Mouse (Mus musculus) embryonic stem cell, embryonic (primary cell): ENCODE results near the gene Tmem95.

Source experiments
- CTCF ChIA-PET, 4 experiments: fragments of 300-600 bp in 2 of 4; fragments of 350-600 bp in 2 of 4; sonication (Branson Sonifier 250); formaldehyde crosslinking; loops; one replicate each; lab custom pipeline; 2022; ENCODE audit warnings: inconsistent platforms in 2 of 4; lab: Charles Lee
- POLR2A ChIA-PET, 4 experiments: fragments of 300-600 bp in 2 of 4; fragments of 350-600 bp in 2 of 4; sonication (Branson Sonifier 250); formaldehyde crosslinking; loops; one replicate each; lab custom pipeline; 2022; ENCODE audit warnings: antibody characterized with exemption in 4 of 4, inconsistent platforms in 1 of 4; lab: Charles Lee

Gene Tmem95

GRCm38 (mm10) chr11:69900471-69901405, 22.9 kb upstream of the Tmem95 start, which contains the start of the genes 2810408A11Rik and Neurl4:
2810408A11Rik (minus strand) TSS chr11:69900987.
Neurl4 (plus strand) TSS chr11:69901072.
- POLR2A ChIA-PET, result interaction anchor here (0.6 to 19.9 kb wide), 102 partner anchors 8 to 877 kb away, joined by 3 to 353 read pairs (median 4); partner anchors contain the start of genes Ctdnep1 (in 3 of the 4), Eif5a (in 3 of the 4), Tmem95 (in 3 of the 4) and Gps2 (in 2 of the 4)
- CTCF ChIA-PET, result interaction anchor here (0.6 to 3.1 kb wide), 25 partner anchors 10 to 268 kb away, joined by 3 to 16 read pairs (median 4); partner anchors contain the start of genes Tmem95 (in 2 of the 4), Fxr2 (in 1 of the 4), Nlgn2 (in 1 of the 4) and Tmem256 (in 1 of the 4)

- CTCF ChIA-PET, result interaction anchor here (0.6 to 3.1 kb wide), 22 partner anchors 10 to 353 kb away, joined by 3 to 16 read pairs (median 5); partner anchors contain the start of genes Fxr2 (in 1 of the 4) and Tmem95 (in 1 of the 4)
Observed at GRCm38 (mm10) chr11:69899870-69900269, 22.1 kb upstream of the Tmem95 start.

GRCm38 (mm10) chr11:69895291-69895690, 17.5 kb upstream of the Tmem95 start, which contains the start of gene Acap1:
Acap1 (minus strand) TSS chr11:69895539.
- POLR2A ChIA-PET, result interaction anchor here in 3 of 4 experiments (0.5 to 3.1 kb wide), 21 partner anchors 8 to 767 kb away, joined by 3 to 18 read pairs (median 3); partner anchors contain the start of genes Tmem95 (in 2 of the 3), Eif5a (in 1 of the 3) and Gps2 (in 1 of the 3)
- CTCF ChIA-PET, result interaction anchor here (0.6 to 2.4 kb wide), 9 partner anchors 8 to 307 kb away, joined by 3 to 14 read pairs (median 3); partner anchors contain the start of gene Kctd11 (in 2 of the 4)

More at GRCm38 (mm10) chr11:69899870-69900269, 22.1 kb upstream of the Tmem95 start:
- POLR2A ChIA-PET, result interaction anchor here (0.6 to 19.9 kb wide), 70 partner anchors 9 to 878 kb away, joined by 3 to 353 read pairs (median 5); partner anchors contain the start of genes Eif5a (in 3 of the 4), Tmem95 (in 3 of the 4), Gps2 (in 2 of the 4) and Slc2a4 (in 2 of the 4)

GRCm38 (mm10) chr11:69894671-69895070, 16.9 kb upstream of the Tmem95 start:
- CTCF ChIA-PET, result interaction anchor here (0.6 to 2.4 kb wide), 8 partner anchors 14 to 307 kb away, joined by 3 to 14 read pairs (median 4); partner anchors contain the start of gene Kctd11 (in 2 of the 4)
- POLR2A ChIA-PET, result interaction anchor here in 3 of 4 experiments (0.6 to 3.1 kb wide), 18 partner anchors 9 to 767 kb away, joined by 3 to 18 read pairs (median 4); partner anchors contain the start of genes Tmem95 (in 2 of the 3) and Gps2 (in 1 of the 3)

GRCm38 (mm10) chr11:69891482-69891881, 13.7 kb upstream of the Tmem95 start:
- CTCF ChIA-PET, result interaction anchor here in 2 of 4 experiments (1.3 to 1.5 kb wide), 3 partner anchors 14 to 30 kb away, joined by 3 read pairs; partner anchors contain the start of gene Tmem95 (in 1 of the 2)
- POLR2A ChIA-PET, result interaction anchor here in 3 of 4 experiments (0.6 to 7.8 kb wide), 11 partner anchors 8 to 481 kb away, joined by 3 to 53 read pairs (median 3); partner anchors contain the start of genes 2810408A11Rik (in 3 of the 3), Neurl4 (in 3 of the 3) and Eif5a (in 2 of the 3)

GRCm38 (mm10) chr11:69886907-69887635, 9.3 kb upstream of the Tmem95 start:
- POLR2A ChIA-PET, result interaction anchor here in 3 of 4 experiments (0.5 to 7.8 kb wide), 27 partner anchors 9 to 333 kb away, joined by 3 to 53 read pairs (median 4); partner anchors contain the start of genes Eif5a (in 3 of the 3), 2810408A11Rik (in 2 of the 3), Neurl4 (in 2 of the 3) and Tmem95 (in 2 of the 3)
- CTCF ChIA-PET, result interaction anchor here (0.5 to 4.2 kb wide), 40 partner anchors 8 to 459 kb away, joined by 3 to 28 read pairs (median 4); partner anchors contain the start of genes 2810408A11Rik (in 2 of the 4), Neurl4 (in 2 of the 4), Slc2a4 (in 2 of the 4) and Tmem95 (in 2 of the 4)

- CTCF ChIA-PET, result interaction anchor here in 2 of 4 experiments (1.0 to 4.2 kb wide), 4 partner anchors 8 to 150 kb away, joined by 3 to 28 read pairs (median 4); partner anchors contain the start of gene Tmem95 (in 1 of the 2)
- POLR2A ChIA-PET, result interaction anchor here in 1 of 4 experiments (1.9 kb wide), 1 partner anchor 125 kb away, joined by 8 read pairs; no protein-coding TSS in a partner anchor
Observed at GRCm38 (mm10) chr11:69884663-69885062, 6.8 kb upstream of the Tmem95 start.

GRCm38 (mm10) chr11:69884240-69884639, 6.4 kb upstream of the Tmem95 start:
- ChIA-PET CTCF (interaction anchor here in 2 of 4 experiments (0.7 to 4.2 kb wide), 11 partner anchors 8 to 150 kb away, joined by 3 to 28 read pairs (median 4); partner anchors contain the start of genes Tmem102 (in 1 of the 2), Tmem95 (in 1 of the 2) and Ybx2 (in 1 of the 2)), POLR2A (interaction anchor here in 2 of 4 experiments (0.6 to 1.9 kb wide), 5 partner anchors 14 to 125 kb away, joined by 3 to 8 read pairs (median 4); partner anchors contain the start of genes Nlgn2 (in 2 of the 2), Eif5a (in 1 of the 2) and Tmem256 (in 1 of the 2))

GRCm38 (mm10) chr11:69883527-69884151, 5.8 kb upstream of the Tmem95 start:
- CTCF ChIA-PET, result interaction anchor here (0.5 to 4.0 kb wide), 23 partner anchors 12 to 1086 kb away, joined by 3 to 51 read pairs (median 4); partner anchors contain the start of genes 2810408A11Rik (in 1 of the 4), Acap1 (in 1 of the 4), Mpdu1 (in 1 of the 4) and Neurl4 (in 1 of the 4)
- POLR2A ChIA-PET, result interaction anchor here in 3 of 4 experiments (0.5 to 7.2 kb wide), 11 partner anchors 8 to 279 kb away, joined by 3 to 61 read pairs (median 4); partner anchors contain the start of genes Eif5a (in 2 of the 3), Nlgn2 (in 2 of the 3), 2810408A11Rik (in 1 of the 3) and Gps2 (in 1 of the 3)

- CTCF ChIA-PET, result interaction anchor here (0.5 to 4.0 kb wide), 21 partner anchors 13 to 1087 kb away, joined by 3 to 51 read pairs (median 4); partner anchors contain the start of genes 2810408A11Rik (in 1 of the 4), Acap1 (in 1 of the 4), Mpdu1 (in 1 of the 4) and Neurl4 (in 1 of the 4)
- POLR2A ChIA-PET, result interaction anchor here in 3 of 4 experiments (0.5 to 7.2 kb wide), 11 partner anchors 8 to 278 kb away, joined by 3 to 61 read pairs (median 4); partner anchors contain the start of genes Eif5a (in 2 of the 3), 2810408A11Rik (in 1 of the 3), Gps2 (in 1 of the 3) and Neurl4 (in 1 of the 3)
Observed at GRCm38 (mm10) chr11:69883066-69883465, 5.2 kb upstream of the Tmem95 start.

GRCm38 (mm10) chr11:69881787-69882670, 4.2 kb upstream of the Tmem95 start:
- CTCF ChIA-PET, result interaction anchor here in 3 of 4 experiments (0.6 to 4.0 kb wide), 16 partner anchors 10 to 159 kb away, joined by 3 to 51 read pairs (median 7); partner anchors contain the start of genes Slc2a4 (in 2 of the 3), 2810408A11Rik (in 1 of the 3), Dvl2 (in 1 of the 3) and Eif5a (in 1 of the 3)
- POLR2A ChIA-PET, result interaction anchor here in 2 of 4 experiments (1.1 to 7.2 kb wide), 12 partner anchors 13 to 113 kb away, joined by 3 to 61 read pairs (median 4); partner anchors contain the start of genes 2810408A11Rik (in 2 of the 2), Eif5a (in 2 of the 2), Neurl4 (in 2 of the 2) and Ctdnep1 (in 1 of the 2)

- POLR2A ChIA-PET, result interaction anchor here in 3 of 4 experiments (0.5 to 7.2 kb wide), 38 partner anchors 12 to 301 kb away, joined by 3 to 61 read pairs (median 3); partner anchors contain the start of genes 2810408A11Rik (in 3 of the 3), Eif5a (in 3 of the 3), Neurl4 (in 3 of the 3) and Polr2a (in 2 of the 3)
- CTCF ChIA-PET, result interaction anchor here (0.5 to 4.0 kb wide), 43 partner anchors 9 to 709 kb away, joined by 3 to 51 read pairs (median 4); partner anchors contain the start of genes Acap1 (in 2 of the 4), Slc2a4 (in 2 of the 4), 2810408A11Rik (in 1 of the 4) and Dvl2 (in 1 of the 4)
Observed at GRCm38 (mm10) chr11:69880853-69881603, 3.2 kb upstream of the Tmem95 start, which contains the start of gene Kctd11. Kctd11 (minus strand) TSS chr11:69881406.
